Mouse (Mus musculus) retina, adult 2 months (tissue): ENCODE data around the gene Banp.

Experiments used
- DNase-seq: peaks from one replicate; pipeline ENCODE4 v3.0.0-alpha.2; 2012; ENCODE audit warnings: low read depth, low spot score

The Banp gene

GRCm38 (mm10) chr8:121949222-121949800 is at the start of gene Banp:
Gene Banp (plus strand): TSS chr8:121949750.
- DNase-seq = no peak

GRCm38 (mm10) chr8:121901498-121902236 is 47.9 kb upstream of the Banp start:
- DNase-seq = no peak

GRCm38 (mm10) chr8:121903977-121904376 is 45.6 kb upstream of the Banp start:
- no peak for DNase-seq

GRCm38 (mm10) chr8:121904999-121905398 is 44.6 kb upstream of the Banp start:
- no peak for DNase-seq

GRCm38 (mm10) chr8:121905420-121905819 is 44.1 kb upstream of the Banp start:
- DNase-seq = no peak

- DNase-seq = no peak
These were observed 43.7 kb upstream of the Banp start for GRCm38 (mm10) chr8:121905864-121906263.

GRCm38 (mm10) chr8:121906542-121907512 is 42.7 kb upstream of the Banp start:
- no peak for DNase-seq

- DNase-seq = peak; percentile 90
These were observed 41.8 kb upstream of the Banp start, which contains the start of gene Slc7a5 for GRCm38 (mm10) chr8:121907587-121908248. Gene Slc7a5 (minus strand): TSS chr8:121907694.

- DNase-seq = no peak
These were observed 41.0 kb upstream of the Banp start for GRCm38 (mm10) chr8:121908378-121909147.

- no peak for DNase-seq
These were observed 40.4 kb upstream of the Banp start for GRCm38 (mm10) chr8:121909148-121909541.

GRCm38 (mm10) chr8:121909663-121910062 is 39.9 kb upstream of the Banp start:
- DNase-seq = peak; percentile 67

- no peak for DNase-seq
These were observed 38.1 kb upstream of the Banp start for GRCm38 (mm10) chr8:121911400-121911799.

- no peak for DNase-seq
These were observed 37.6 kb upstream of the Banp start for GRCm38 (mm10) chr8:121911987-121912386.

GRCm38 (mm10) chr8:121912831-121913230 is 36.7 kb upstream of the Banp start:
- no peak for DNase-seq

GRCm38 (mm10) chr8:121913378-121913777 is 36.2 kb upstream of the Banp start:
- DNase-seq = no peak

GRCm38 (mm10) chr8:121919158-121919557 is 30.4 kb upstream of the Banp start:
- DNase-seq = no peak

- no peak for DNase-seq
These were observed 29.8 kb upstream of the Banp start for GRCm38 (mm10) chr8:121919731-121920130.

GRCm38 (mm10) chr8:121921582-121921981 is 28.0 kb upstream of the Banp start:
- no peak for DNase-seq

- no peak for DNase-seq
These were observed 27.4 kb upstream of the Banp start for GRCm38 (mm10) chr8:121922101-121922500.

- DNase-seq = no peak
These were observed 24.9 kb upstream of the Banp start for GRCm38 (mm10) chr8:121924681-121925080.

- peak; percentile 56 for DNase-seq
These were observed 23.9 kb upstream of the Banp start for GRCm38 (mm10) chr8:121925624-121926023.
